Mouse (Mus musculus) forebrain, embryonic 13.5 days (tissue): ENCODE data around the gene Cdr2. TPM values are rescaled to one million over a fixed set of nuclear protein-coding genes. Genes with fewer than 3 reads are reported as not detected.
"Not testable (repeated sequence)": the region's sequence is repeated elsewhere in the genome, so short reads cannot be mapped to it uniquely, and the experiment has no call there.

ENCODE experiments used
- ATAC-seq: fragments of 200-750 bp; cut with Nextera tagmentation; 2 replicates; pipeline ENCODE4 v1.8.0; 2017
- H3K27ac ChIP-seq: fragments of 300-500 bp; sonication (generic); 2 replicates; pipeline ENCODE4 v1.5.1; 2015; ENCODE audit warnings: inconsistent platforms, mild to moderate bottlenecking, moderate library complexity
- H3K27me3 ChIP-seq: fragments of 300-500 bp; sonication (generic); 2 replicates; pipeline ENCODE4 v1.6.1; 2015; ENCODE audit warnings: mild to moderate bottlenecking, inconsistent platforms
- H3K36me3 ChIP-seq: fragments of 300-500 bp; sonication (generic); 2 replicates; pipeline ENCODE4 v1.6.1; 2015; ENCODE audit warnings: mild to moderate bottlenecking, inconsistent platforms; ENCODE audit not compliant: poor library complexity, severe bottlenecking
- H3K4me1 ChIP-seq: fragments of 300-500 bp; sonication (generic); 2 replicates; pipeline ENCODE4 v1.6.1; 2015; ENCODE audit warnings: inconsistent platforms
- H3K4me2 ChIP-seq: fragments of 300-500 bp; sonication (generic); 2 replicates; pipeline ENCODE4 v1.6.1; 2015; ENCODE audit warnings: inconsistent platforms, mild to moderate bottlenecking, moderate library complexity
- H3K4me3 ChIP-seq: fragments of 300-500 bp; sonication (generic); 2 replicates; pipeline ENCODE4 v1.5.1; 2015; ENCODE audit warnings: mild to moderate bottlenecking, inconsistent platforms
- H3K9ac ChIP-seq: fragments of 300-500 bp; sonication (generic); 2 replicates; pipeline ENCODE4 v1.6.1; 2015; ENCODE audit warnings: mild to moderate bottlenecking, inconsistent platforms
- H3K9me3 ChIP-seq: fragments of 300-500 bp; sonication (generic); replicated peaks from 2 replicates; pipeline ENCODE4 v1.6.1; 2016; ENCODE audit warnings: inconsistent platforms
- WGBS: fragments of 180-500 bp; shearing (Covaris S2); methylation state at CpG from one replicate; pipeline ENCODE4 v1.1.7; 2015; 5-methylcytosine and 5-hydroxymethylcytosine counted together
- polyA plus RNA-seq: library from polyadenylated mRNA; unstranded; fragments of >200 nt; fragmentation: Nextera tagmentation; extraction: Ambion mirVana; gene quantifications from 2 replicates; pipeline ENCODE4 v1.2.1, GENCODE M21; 2015

The Cdr2 gene
- polyA plus RNA-seq, 1 experiment from 2014 or later, result 11.1 TPM

DNA sequence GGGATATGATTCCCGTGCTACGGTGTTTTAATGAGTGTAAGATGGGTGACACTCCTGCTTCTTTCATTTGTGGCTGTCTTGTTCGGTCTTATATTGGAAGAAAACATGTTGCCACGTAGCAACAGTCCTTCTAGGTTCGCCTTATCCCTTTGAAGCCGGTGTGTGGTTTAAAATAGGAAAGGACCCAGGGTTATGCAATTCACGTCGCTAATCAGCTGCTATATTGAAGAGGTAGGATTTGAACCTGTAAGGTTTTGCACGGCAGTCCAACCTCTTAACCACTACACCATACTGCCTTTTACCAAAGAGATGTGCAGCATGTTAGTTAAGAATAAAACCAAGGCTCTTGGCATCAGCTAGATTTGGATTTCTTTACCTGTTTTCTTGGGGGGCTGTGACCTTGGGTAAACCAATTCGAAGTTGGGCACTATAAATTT is 63.6 kb downstream of the Cdr2 start:
- Histone ChIP-seq H3K4me3 (peak overlapping the region; percentile 97), H3K27me3 (no peaks in the 10 kb centered on the region), H3K9me3 (no peaks in the 10 kb centered on the region), H3K4me2 (peak overlapping the region; percentile 82), H3K36me3 (peaks cover 7% of the 10 kb centered on the region; the same call in 1 of the 2 replicates), H3K27ac (no peak overlapping the region), H3K4me1 (peaks cover 18% of the 10 kb centered on the region), H3K9ac (peak overlapping the region; percentile 92)
- ATAC-seq, result peak; percentile 72
- 7% methylated on average over 10 of the region's 10 CpGs for WGBS

DNA sequence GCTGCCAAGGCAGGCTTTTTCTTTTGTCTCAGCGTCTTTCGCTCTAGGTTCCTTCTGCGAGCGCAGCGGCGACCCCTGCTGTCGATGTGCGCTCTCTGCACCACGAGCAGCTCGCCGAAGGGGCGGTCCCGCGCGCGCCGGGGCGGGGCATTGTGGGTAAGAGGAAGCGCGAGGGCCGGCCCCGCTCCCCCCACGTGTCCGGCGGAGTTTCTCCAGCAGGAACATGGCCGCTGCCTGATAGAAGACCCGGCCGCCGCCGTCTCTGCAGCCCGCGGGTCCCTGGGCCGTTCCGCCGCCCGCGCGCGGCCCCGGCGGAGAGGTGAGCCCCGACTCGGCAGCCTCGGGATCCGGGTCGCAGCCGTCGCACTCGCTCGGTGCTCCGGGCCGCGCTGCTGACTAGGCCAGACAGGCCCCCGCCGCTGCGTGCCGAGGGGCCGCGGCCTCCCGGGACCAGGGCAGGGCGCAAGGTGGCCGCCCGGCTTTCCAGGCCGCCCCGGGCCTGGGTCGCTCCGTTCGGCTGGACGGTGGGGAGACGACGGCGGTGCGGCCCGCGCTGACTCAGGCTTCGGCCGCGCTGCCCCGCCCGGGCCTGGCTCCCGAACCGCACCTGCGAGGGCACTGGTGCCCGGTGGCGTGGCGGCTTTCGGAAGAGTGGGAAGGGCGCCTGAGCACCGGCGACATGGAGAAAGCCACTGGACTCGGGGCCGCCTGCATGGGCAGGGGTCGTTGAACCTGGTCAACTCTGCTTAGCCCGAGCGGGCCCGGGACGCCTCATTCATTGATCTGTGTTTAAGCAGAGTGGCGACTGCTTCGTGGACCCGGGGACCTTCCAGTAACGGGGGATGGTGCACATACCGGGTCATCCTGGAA is 64.3 kb downstream of the Cdr2 start, which contains the start of gene Polr3e:
Polr3e (plus strand) TSS at position 153 of the 870 bp plus-strand sequence.
- peak within 1 kb of the TSS; percentile 97 for H3K4me3 ChIP-seq
- H3K4me1 ChIP-seq, result peaks cover 18% of the 10 kb centered on the region
- H3K27me3 ChIP-seq, result no peaks in the 10 kb centered on the region
- peak within 1 kb of the TSS; percentile 85 for H3K27ac ChIP-seq
- ATAC-seq, result peak; percentile 95
- H3K36me3 ChIP-seq, result 0 out of 2 replicates have a peak, but pooled peaks cover under 1% of the 10 kb centered on the region
- H3K9me3 ChIP-seq, result no peaks in the 10 kb centered on the region
- H3K9ac ChIP-seq, result peak within 1 kb of the TSS; percentile 92
- peak within 1 kb of the TSS; percentile 82 for H3K4me2 ChIP-seq
- under 1% methylated on average over 91 of the region's 102 CpGs for WGBS

DNA sequence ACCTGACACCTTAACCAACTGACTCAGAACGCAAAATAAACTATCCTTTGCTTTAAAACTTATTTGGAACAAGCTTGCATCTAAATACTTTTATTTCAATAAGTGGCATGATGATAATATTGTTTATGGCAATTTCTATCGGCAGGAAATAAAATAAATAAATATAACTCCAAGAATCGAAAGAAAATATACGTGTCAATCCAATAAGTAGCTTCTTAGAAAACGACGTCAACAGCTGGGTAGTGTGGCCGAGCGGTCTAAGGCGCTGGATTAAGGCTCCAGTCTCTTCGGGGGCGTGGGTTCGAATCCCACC is 64.9 kb downstream of the Cdr2 start:
- 11% methylated on average over 12 of the region's 12 CpGs for WGBS
- Histone ChIP-seq H3K9me3 (no peaks in the 10 kb centered on the region), H3K9ac (no peak overlapping the region), H3K36me3 (no peaks in the 10 kb centered on the region), H3K4me3 (peak overlapping the region; percentile 97), H3K27me3 (no peaks in the 10 kb centered on the region), H3K4me2 (peak overlapping the region; percentile 30), H3K27ac (no peak overlapping the region), H3K4me1 (peaks cover 18% of the 10 kb centered on the region)
- ATAC-seq, result no peak

DNA sequence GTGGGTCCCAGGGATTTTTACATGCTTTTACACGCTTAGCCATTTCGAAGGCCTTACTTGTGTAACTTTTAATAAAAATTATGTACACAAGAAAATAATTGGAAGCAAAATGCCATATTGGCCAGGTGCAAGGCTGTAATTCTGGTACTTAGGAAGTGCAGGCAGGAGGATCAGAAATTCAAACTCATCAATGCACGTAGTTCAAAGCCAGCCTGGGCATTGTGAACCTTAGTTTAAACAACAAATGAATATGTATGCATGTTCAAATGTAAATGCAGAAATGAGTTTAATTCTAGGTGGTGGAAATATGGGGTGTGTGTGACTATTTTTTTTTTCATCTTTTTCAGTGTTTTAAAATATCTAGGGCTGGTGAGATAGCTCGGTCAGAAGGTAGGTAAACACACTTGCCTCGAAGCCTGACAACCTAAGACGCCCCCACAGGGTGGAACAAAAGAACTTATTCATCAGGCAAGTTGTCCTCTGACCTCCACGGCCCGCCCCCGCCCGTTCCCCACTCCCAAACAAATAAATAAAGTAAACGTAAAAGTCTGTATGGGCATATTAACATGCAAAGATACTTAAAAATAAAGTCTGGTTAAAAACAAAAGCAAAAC is 65.7 kb downstream of the Cdr2 start:
- no peaks in the 10 kb centered on the region for H3K27me3 ChIP-seq
- no peak for ATAC-seq
- peaks cover 18% of the 10 kb centered on the region for H3K4me1 ChIP-seq
- H3K27ac ChIP-seq, result no peak overlapping the region
- WGBS, result 28% methylated on average over 11 of the region's 11 CpGs
- H3K36me3 ChIP-seq, result no peaks in the 10 kb centered on the region
- no peak overlapping the region for H3K4me3 ChIP-seq
- no peaks in the 10 kb centered on the region for H3K9me3 ChIP-seq
- H3K4me2 ChIP-seq, result no peak overlapping the region
- no peak overlapping the region for H3K9ac ChIP-seq

DNA sequence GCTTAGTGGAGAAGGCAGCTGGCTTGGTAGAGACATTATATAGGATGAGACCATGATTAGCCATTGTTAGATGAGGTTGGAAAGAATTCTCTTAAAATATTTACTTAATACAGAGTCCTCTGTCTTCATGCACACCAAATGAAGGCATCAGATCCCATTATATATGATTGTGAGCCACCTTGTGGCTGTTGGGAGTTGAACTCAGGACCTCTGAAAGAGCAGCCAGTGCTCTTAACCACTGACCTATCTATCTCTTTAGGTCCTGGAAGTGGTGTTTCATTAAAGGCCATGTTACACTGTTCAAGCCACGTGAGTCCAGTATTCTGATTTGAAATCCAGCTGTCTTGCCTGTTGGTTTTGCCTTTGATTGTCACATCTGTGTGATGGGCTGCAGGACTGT is 68.8 kb downstream of the Cdr2 start:
- Histone ChIP-seq H3K4me3 (no peak overlapping the region), H3K27me3 (no peaks in the 10 kb centered on the region), H3K4me2 (no peak overlapping the region), H3K9me3 (no peaks in the 10 kb centered on the region), H3K27ac (no peak overlapping the region), H3K36me3 (no peaks in the 10 kb centered on the region), H3K9ac (no peak overlapping the region), H3K4me1 (peaks cover under 1% of the 10 kb centered on the region; the same call in 1 of the 2 replicates)
- ATAC-seq, result no peak
- 45% methylated on average over 1 of the region's 1 CpGs for WGBS

DNA sequence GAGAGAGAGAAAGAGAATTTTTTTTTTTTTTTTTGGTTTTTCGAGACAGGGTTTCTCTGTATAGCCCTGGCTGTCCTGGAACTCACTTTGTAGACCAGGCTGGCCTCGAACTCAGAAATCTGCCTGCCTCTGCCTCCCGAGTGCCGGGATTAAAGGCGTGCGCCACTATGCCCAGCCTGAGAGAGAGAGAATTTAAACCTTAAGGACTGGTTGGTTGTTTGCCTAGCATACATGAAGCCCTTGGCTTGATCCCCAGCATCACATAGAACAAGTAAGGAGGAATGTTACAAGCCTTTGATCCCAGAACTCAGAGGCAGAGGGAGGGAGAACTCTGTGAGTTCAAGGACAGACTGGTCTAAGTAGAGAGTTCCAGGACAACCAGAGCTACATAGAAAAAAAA is 70.8 kb downstream of the Cdr2 start:
- not testable (repeated sequence) for H3K27ac ChIP-seq, H3K4me2 ChIP-seq, H3K27me3 ChIP-seq, H3K4me3 ChIP-seq, H3K4me1 ChIP-seq, H3K36me3 ChIP-seq, H3K9ac ChIP-seq, H3K9me3 ChIP-seq, ATAC-seq
- 89% methylated on average over 6 of the region's 6 CpGs for WGBS

DNA sequence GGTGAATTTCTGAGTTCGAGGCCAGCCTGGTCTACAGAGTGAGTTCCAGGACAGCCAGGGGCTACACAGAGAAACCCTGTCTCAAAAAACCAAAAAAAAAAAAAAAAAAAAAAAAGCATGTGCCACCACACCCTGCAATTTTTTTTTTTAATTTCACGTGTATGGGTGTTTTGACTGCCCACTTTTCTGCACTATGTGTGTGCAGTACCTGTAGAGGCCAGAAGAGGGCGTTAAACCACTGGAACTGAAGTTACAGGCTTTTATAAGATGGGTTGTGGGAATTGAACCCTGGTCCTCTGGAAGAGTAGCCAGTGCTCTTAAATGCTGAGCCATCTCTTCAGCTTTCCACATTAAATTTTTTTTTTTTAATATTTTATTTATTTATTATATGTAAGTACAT is 71.9 kb downstream of the Cdr2 start:
- H3K27ac ChIP-seq, H3K4me3 ChIP-seq, H3K4me2 ChIP-seq, H3K4me1 ChIP-seq, H3K9ac ChIP-seq, H3K36me3 ChIP-seq, ATAC-seq, H3K27me3 ChIP-seq, H3K9me3 ChIP-seq: not testable (repeated sequence)
- WGBS, result 73% methylated on average over 3 of the region's 3 CpGs

Other genes starting within 250 kb of the Cdr2 start
- gene Vwa3a, start 243.0 kb downstream of the Cdr2 start, polyA plus RNA-seq, result 0.84 TPM in 2 replicates
- not detected in 2 replicates for gene Gm5737, start 169.9 kb downstream of the Cdr2 start, polyA plus RNA-seq
- gene Eef2k, start 139.5 kb downstream of the Cdr2 start, polyA plus RNA-seq, result 19.2 and 22.0 TPM in 2 replicates
- gene Polr3e, start 64.6 kb downstream of the Cdr2 start, polyA plus RNA-seq, result 27.1 and 30.1 TPM in 2 replicates
- gene Mfsd13b, start 197 bp upstream of the Cdr2 start, polyA plus RNA-seq, result 0.31 and 0.45 TPM in 2 replicates
- 225 and 230 TPM in 2 replicates for gene Mettl9, start 52.1 kb upstream of the Cdr2 start, polyA plus RNA-seq
- gene Igsf6, start 92.3 kb upstream of the Cdr2 start, polyA plus RNA-seq, result 0.63 and 0.96 TPM in 2 replicates
- 0.05 and 0.31 TPM in 2 replicates for gene Otoa, start 99.3 kb upstream of the Cdr2 start, polyA plus RNA-seq